Mouse (Mus musculus) testis, adult 10 weeks (tissue): ENCODE data around the gene Zfp955b. TPM values are rescaled to one million over a fixed set of nuclear protein-coding genes. Genes with fewer than 3 reads are reported as not detected.

ENCODE experiments used
- polyA plus RNA-seq: library from polyadenylated mRNA; stranded (reverse); fragments of 350-450 nt; fragmentation: Illumina TruSeq; extraction: RNeasy Lipid Tissue Mini Kit (QIAGEN cat#74804); gene quantifications from one replicate; pipeline ENCODE4 v1.2.3, GENCODE M21; 2014; ENCODE audit warnings: low read depth, low replicate concordance

The Zfp955b gene
- polyA plus RNA-seq: 24.8 TPM

GRCm38 (mm10) chr17:33289039-33289875 lies at the start of gene Zfp955b:
Gene Zfp955b, plus strand, starts transcription at chr17:33289544.

GRCm38 (mm10) chr17:33254530-33255318 lies 34.6 kb upstream of the Zfp955b start, which contains the start of gene Zfp955a:
Gene Zfp955a, minus strand, starts transcription at chr17:33255145.

GRCm38 (mm10) chr17:33264376-33264775 lies 25.0 kb upstream of the Zfp955b start, which contains the start of gene Olfr63:
Gene Olfr63, plus strand, starts transcription at chr17:33264676.

Other genes with a start within 250 kb of the Zfp955b start
- gene 4921501E09Rik, start 221.5 kb upstream of the Zfp955b start, polyA plus RNA-seq: 71.2 TPM
- gene Zfp563, start 200.2 kb upstream of the Zfp955b start, polyA plus RNA-seq: 13.9 TPM
- 209 TPM for gene Morc2b, start 149.9 kb upstream of the Zfp955b start, polyA plus RNA-seq
- gene Olfr55, start 121.1 kb upstream of the Zfp955b start, polyA plus RNA-seq: not detected
- gene Olfr239, start 98.2 kb upstream of the Zfp955b start, polyA plus RNA-seq: not detected
- 0.08 TPM for gene Olfr1564, start 67.9 kb upstream of the Zfp955b start, polyA plus RNA-seq
- gene Zfp955a, start 34.4 kb upstream of the Zfp955b start, polyA plus RNA-seq: 26.4 TPM
- gene Olfr63, start 24.9 kb upstream of the Zfp955b start, polyA plus RNA-seq: not detected
- gene Zfp81, start 69.3 kb downstream of the Zfp955b start, polyA plus RNA-seq: 50.8 TPM
- gene Zfp101, start 105.1 kb downstream of the Zfp955b start, polyA plus RNA-seq: 4.0 TPM
- 80.1 TPM for gene Actl9, start 143.4 kb downstream of the Zfp955b start, polyA plus RNA-seq
- gene Adamts10, start 234.7 kb downstream of the Zfp955b start, polyA plus RNA-seq: 0.63 TPM